Mouse (Mus musculus) limb, embryonic 13.5 days (tissue): ENCODE results near the gene Pde4d. TPM values are rescaled to one million over a fixed set of nuclear protein-coding genes. Genes with fewer than 3 reads are reported as not detected.

Source experiments
- ATAC-seq: fragments of 200-750 bp; cut with Nextera tagmentation; 2 replicates; pipeline ENCODE4 v1.8.0; 2017; ENCODE audit warnings: low read depth, moderate number of reproducible peaks, moderate TSS enrichment; ENCODE audit not compliant: low FRiP score
- H3K27ac ChIP-seq: fragments of 300-500 bp; sonication (generic); 2 replicates; pipeline ENCODE4 v1.5.1; 2015; ENCODE audit warnings: inconsistent platforms, mild to moderate bottlenecking, moderate library complexity
- H3K27me3 ChIP-seq: fragments of 300-500 bp; sonication (generic); 2 replicates; pipeline ENCODE4 v1.6.1; 2015; ENCODE audit warnings: mild to moderate bottlenecking, inconsistent platforms
- H3K36me3 ChIP-seq: fragments of 300-500 bp; sonication (generic); 2 replicates; pipeline ENCODE4 v1.6.1; 2015; ENCODE audit warnings: inconsistent platforms, mild to moderate bottlenecking, moderate library complexity
- H3K4me1 ChIP-seq: fragments of 300-500 bp; sonication (generic); 2 replicates; pipeline ENCODE4 v1.6.1; 2015; ENCODE audit warnings: inconsistent platforms
- H3K4me2 ChIP-seq: fragments of 300-500 bp; sonication (generic); replicated peaks from 2 replicates; pipeline ENCODE4 v1.6.1; 2015; ENCODE audit warnings: inconsistent platforms, mild to moderate bottlenecking, moderate library complexity
- H3K4me3 ChIP-seq: fragments of 300-500 bp; sonication (generic); 2 replicates; pipeline ENCODE4 v1.5.1; 2015; ENCODE audit warnings: moderate library complexity, mild to moderate bottlenecking, inconsistent platforms
- H3K9ac ChIP-seq: fragments of 300-500 bp; sonication (generic); 2 replicates; pipeline ENCODE4 v1.6.1; 2015; ENCODE audit warnings: mild to moderate bottlenecking, inconsistent platforms
- H3K9me3 ChIP-seq: fragments of 300-500 bp; sonication (generic); 2 replicates; pipeline ENCODE4 v1.6.1; 2016; ENCODE audit warnings: inconsistent platforms
- WGBS: fragments of 180-500 bp; shearing (Covaris S2); methylation state at CpG from one replicate; pipeline ENCODE4 v1.1.7; 2015; 5-methylcytosine and 5-hydroxymethylcytosine counted together
- polyA plus RNA-seq: library from polyadenylated mRNA; unstranded; fragments of >200 nt; fragmentation: Nextera tagmentation; extraction: Ambion mirVana; gene quantifications from 2 replicates; pipeline ENCODE4 v1.2.1, GENCODE M21; 2015

The Pde4d gene
- polyA plus RNA-seq, 1 experiment from 2014 or later, result 22.3 TPM

DNA sequence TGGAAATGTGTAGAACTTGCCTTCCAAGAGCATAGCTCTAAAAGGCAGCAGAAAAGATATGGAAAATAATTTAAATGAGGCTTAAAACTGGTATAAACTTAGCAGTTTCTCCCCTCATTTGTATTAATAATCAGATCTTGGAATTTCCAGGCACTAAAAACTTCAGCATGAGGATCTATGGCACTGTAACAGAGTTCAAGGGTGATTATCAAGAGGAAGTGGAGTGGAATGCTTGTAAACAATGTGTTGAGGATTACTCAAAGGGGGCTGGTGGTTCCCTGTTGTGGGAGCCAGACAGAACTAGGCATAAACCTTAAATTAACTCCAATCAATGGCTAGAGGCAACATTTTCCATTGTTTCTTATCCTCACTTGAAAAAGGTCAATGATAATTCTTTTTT, 154.5 kb downstream of the Pde4d start:
- H3K4me1 ChIP-seq, result peaks cover 5% of the 10 kb centered on the region; the same call in 1 of the 2 replicates
- H3K9ac ChIP-seq, result no peak overlapping the region
- H3K27ac ChIP-seq, result no peak overlapping the region
- no peak overlapping the region for H3K4me2 ChIP-seq
- H3K9me3 ChIP-seq, result no peaks in the 10 kb centered on the region
- ATAC-seq, result no peak
- H3K4me3 ChIP-seq, result no peak overlapping the region
- H3K36me3 ChIP-seq, result no peaks in the 10 kb centered on the region
- H3K27me3 ChIP-seq, result no peaks in the 10 kb centered on the region

DNA sequence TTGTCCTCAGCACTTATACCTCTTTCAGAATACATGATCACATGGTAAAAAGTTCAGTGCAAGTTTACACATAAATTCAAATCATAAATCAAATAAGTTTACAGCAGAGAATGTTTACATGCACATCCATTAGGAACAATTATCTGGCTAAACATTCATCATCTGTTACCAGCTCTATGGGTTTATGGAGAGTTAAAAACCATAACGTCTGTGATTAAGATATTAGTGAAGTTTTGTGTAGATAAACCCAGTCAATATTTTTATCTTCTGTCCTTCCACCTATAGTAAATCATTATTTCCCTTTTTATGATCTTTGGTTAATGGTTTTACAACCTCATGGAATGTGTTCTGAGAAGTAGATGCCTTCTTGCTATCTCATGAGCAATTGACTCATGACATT, 168.5 kb downstream of the Pde4d start:
- Histone ChIP-seq H3K4me1 (peaks cover 8% of the 10 kb centered on the region; the same call in 1 of the 2 replicates), H3K36me3 (no peaks in the 10 kb centered on the region), H3K9ac (no peak overlapping the region), H3K27ac (no peak overlapping the region), H3K9me3 (no peaks in the 10 kb centered on the region), H3K27me3 (no peaks in the 10 kb centered on the region), H3K4me2 (no peak overlapping the region), H3K4me3 (no peak overlapping the region)
- 76% methylated on average over 1 of the region's 1 CpGs for WGBS
- no peak for ATAC-seq

DNA sequence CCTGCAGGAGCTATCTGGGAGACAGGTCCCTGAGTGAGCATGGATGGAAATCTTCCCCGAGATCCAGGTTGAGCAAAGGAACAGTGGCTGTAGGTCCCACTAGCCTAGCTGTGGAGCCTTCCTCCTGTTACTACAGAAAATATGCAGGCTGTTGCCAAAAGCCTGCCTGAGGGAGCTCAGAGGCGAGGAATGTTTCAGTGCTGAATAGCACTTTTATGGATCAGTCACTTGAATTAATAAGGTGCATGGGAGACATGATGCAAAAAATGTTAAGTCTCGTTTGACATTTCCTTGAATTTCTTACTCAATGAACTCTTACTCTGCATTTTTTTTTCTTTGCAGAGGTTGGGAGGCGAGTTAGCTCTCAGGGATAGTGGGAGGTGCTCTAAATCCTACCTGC, 172.9 kb downstream of the Pde4d start:
- Histone ChIP-seq H3K4me2 (no peak overlapping the region), H3K4me1 (peaks cover 12% of the 10 kb centered on the region), H3K27me3 (no peaks in the 10 kb centered on the region), H3K36me3 (no peaks in the 10 kb centered on the region), H3K4me3 (no peak overlapping the region), H3K9ac (no peak overlapping the region), H3K27ac (peak overlapping the region; percentile 52; the same call in 1 of the 2 replicates), H3K9me3 (no peaks in the 10 kb centered on the region)
- ATAC-seq, result peak; percentile 74; the same call in 1 of the 2 replicates
- 44% methylated on average over 4 of the region's 4 CpGs for WGBS

DNA sequence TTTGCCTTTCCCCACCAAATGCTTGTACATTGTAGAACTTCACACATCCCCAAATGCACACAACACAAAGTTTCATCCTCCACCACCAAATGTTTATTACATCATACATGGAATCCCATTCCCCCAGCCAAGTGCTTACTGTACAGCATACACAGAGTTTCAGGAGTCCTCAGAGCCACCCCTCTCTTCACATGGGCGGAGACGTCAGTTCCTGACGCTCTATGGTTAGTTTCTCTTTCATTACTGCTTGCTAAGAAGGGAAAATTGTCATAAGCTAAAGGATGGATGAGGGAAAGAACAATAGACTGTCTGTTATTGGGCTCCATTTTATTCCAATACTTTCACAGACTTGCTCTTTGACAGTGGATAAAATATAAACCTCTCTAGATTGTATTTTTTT, 174.2 kb downstream of the Pde4d start:
- H3K9ac ChIP-seq, result no peak overlapping the region
- peaks cover 12% of the 10 kb centered on the region for H3K4me1 ChIP-seq
- ATAC-seq, result no peak
- 80% methylated on average over 3 of the region's 3 CpGs for WGBS
- no peak overlapping the region for H3K27ac ChIP-seq
- H3K36me3 ChIP-seq, result no peaks in the 10 kb centered on the region
- no peak overlapping the region for H3K4me2 ChIP-seq
- H3K27me3 ChIP-seq, result no peaks in the 10 kb centered on the region
- no peaks in the 10 kb centered on the region for H3K9me3 ChIP-seq
- H3K4me3 ChIP-seq, result no peak overlapping the region

DNA sequence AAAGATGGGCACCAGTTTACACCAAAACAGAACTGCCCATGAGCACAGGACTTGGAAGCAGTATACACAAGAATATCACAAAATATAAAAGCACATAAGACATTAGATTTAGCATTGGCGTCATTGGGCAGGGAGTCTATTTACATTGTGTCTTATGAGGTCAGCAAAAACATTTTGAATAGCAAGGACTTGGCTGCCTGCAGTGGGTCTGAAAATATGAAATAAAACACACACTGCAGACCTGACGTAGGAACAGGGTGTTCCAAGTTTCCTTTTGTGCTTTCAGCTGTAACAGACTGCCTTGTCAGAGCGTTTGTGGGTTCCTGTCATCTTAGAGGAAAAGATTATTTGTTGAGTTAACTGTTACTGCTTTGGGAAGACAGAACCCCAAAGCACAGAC, 176.4 kb downstream of the Pde4d start:
- no peaks in the 10 kb centered on the region for H3K27me3 ChIP-seq
- H3K9me3 ChIP-seq, result no peaks in the 10 kb centered on the region
- 77% methylated on average over 3 of the region's 3 CpGs for WGBS
- no peak overlapping the region for H3K27ac ChIP-seq
- no peaks in the 10 kb centered on the region for H3K36me3 ChIP-seq
- H3K9ac ChIP-seq, result no peak overlapping the region
- H3K4me1 ChIP-seq, result peaks cover 12% of the 10 kb centered on the region
- no peak overlapping the region for H3K4me2 ChIP-seq
- no peak overlapping the region for H3K4me3 ChIP-seq
- ATAC-seq, result no peak

DNA sequence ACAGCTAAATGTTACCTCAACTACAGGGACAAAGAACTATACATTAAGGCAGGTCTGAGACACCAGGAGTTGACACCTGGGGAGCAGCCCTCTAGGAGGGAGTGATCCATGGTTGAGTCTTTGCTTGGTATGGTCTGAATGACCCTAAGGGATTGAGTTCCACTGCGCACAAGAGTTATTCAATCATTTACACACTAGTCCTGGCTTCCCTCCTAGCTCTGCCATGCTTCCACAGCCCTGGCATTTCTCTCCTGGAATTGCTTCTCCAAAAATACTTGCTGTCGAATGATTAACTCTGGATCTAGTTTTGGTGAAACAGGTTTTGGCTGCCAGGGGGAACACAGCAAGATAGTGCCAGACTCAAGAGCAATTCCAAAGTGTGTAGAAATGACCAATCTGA, 178.8 kb downstream of the Pde4d start:
- H3K4me1 ChIP-seq, result peaks cover 3% of the 10 kb centered on the region; the same call in 1 of the 2 replicates
- no peak overlapping the region for H3K9ac ChIP-seq
- H3K27me3 ChIP-seq, result no peaks in the 10 kb centered on the region
- 96% methylated on average over 2 of the region's 2 CpGs for WGBS
- no peak overlapping the region for H3K4me2 ChIP-seq
- no peak for ATAC-seq
- no peak overlapping the region for H3K4me3 ChIP-seq
- H3K36me3 ChIP-seq, result no peaks in the 10 kb centered on the region
- no peaks in the 10 kb centered on the region for H3K9me3 ChIP-seq
- no peak overlapping the region for H3K27ac ChIP-seq

DNA sequence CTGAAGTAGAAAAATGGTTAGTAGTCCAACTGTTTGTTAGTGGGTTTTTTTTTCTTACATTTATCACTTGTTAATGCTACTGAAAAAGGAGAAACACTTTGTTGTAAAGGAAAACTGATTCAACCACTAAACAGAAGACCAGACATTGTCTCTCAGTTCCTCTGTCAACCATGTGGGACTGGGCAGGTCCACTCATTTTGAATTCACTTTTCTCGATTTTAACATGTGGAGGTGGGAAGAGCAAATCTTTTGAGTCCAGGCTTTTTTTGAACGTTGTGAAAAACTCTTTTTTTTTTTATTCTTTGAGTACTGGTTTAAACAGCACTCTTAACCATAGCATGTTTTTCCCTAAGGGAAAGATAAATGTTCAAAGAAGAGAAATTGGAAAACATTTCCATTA, 180.8 kb downstream of the Pde4d start:
- no peak for ATAC-seq
- WGBS, result 66% methylated on average over 2 of the region's 2 CpGs
- no peaks in the 10 kb centered on the region for H3K36me3 ChIP-seq
- H3K27me3 ChIP-seq, result no peaks in the 10 kb centered on the region
- H3K9me3 ChIP-seq, result no peaks in the 10 kb centered on the region
- no peak overlapping the region for H3K9ac ChIP-seq
- H3K4me1 ChIP-seq, result no peaks in the 10 kb centered on the region
- H3K27ac ChIP-seq, result no peak overlapping the region
- no peak overlapping the region for H3K4me2 ChIP-seq
- no peak overlapping the region for H3K4me3 ChIP-seq

DNA sequence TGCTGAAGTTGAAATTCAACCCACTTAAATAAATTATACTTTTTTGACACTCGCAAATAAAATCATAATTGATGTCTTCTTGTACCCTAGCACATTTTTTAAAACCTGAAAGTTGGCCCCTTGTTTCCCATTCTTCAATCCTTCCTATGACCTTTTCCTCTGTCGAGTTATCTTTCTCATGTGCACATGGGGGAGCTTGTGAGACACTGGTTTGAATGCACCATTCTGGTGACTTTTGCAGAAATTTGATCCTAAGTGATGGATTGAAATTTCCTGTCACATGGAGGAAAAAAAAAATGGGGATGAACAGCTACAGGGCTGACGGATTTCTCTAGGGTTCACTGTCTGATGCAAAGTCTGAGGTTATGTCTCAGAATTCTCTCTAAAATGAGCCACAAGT, 181.5 kb downstream of the Pde4d start:
- 63% methylated on average over 3 of the region's 3 CpGs for WGBS
- Histone ChIP-seq H3K9ac (no peak overlapping the region), H3K27ac (no peak overlapping the region), H3K4me3 (no peak overlapping the region), H3K36me3 (no peaks in the 10 kb centered on the region), H3K4me2 (no peak overlapping the region), H3K9me3 (no peaks in the 10 kb centered on the region), H3K4me1 (no peaks in the 10 kb centered on the region), H3K27me3 (no peaks in the 10 kb centered on the region)
- no peak for ATAC-seq

DNA sequence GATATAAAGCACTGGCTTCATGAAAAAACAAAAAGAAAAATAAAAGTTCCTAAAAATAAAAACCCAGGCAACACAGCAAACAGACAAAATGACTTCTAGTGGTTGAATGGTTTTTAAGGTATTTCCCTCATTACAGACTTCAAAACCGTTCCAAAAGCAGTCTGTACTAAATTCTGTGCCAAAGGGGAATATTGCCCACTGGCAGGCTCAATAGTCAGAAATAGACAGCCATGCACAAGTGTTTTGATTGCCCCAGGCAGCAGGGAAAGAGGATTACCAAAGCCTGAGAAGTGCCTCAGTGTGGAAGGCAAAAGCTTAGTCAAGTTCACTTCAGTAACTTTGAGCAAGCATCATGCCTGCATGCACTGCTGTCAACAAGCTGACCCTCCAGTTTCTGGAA, 186.8 kb downstream of the Pde4d start:
- Histone ChIP-seq H3K4me2 (no peak overlapping the region), H3K4me3 (no peak overlapping the region), H3K9me3 (no peaks in the 10 kb centered on the region), H3K9ac (no peak overlapping the region), H3K27me3 (no peaks in the 10 kb centered on the region), H3K36me3 (no peaks in the 10 kb centered on the region), H3K27ac (no peak overlapping the region), H3K4me1 (no peaks in the 10 kb centered on the region)
- 53% methylated on average over 1 of the region's 1 CpGs for WGBS
- no peak for ATAC-seq

DNA sequence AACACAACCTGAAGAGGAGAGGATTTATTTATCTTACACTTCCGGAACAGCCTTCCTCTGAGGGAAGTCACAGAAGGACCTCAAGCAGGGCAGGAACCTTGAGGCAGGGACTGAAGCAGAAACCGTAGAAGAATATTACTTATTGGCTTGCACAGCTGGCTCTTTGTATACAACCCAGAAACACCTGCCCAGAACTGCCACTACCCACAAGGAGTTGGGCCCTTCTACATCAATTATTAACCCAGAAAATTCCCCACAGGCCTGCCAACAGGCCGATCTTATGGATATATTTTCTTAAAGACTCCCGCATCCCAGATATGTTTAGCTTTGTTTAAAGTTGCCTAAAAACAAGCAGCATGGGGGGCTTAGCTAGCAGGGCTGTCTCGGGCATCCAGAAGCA, 192.5 kb downstream of the Pde4d start:
- Histone ChIP-seq H3K27me3 (no peaks in the 10 kb centered on the region), H3K4me2 (no peak overlapping the region), H3K4me3 (no peak overlapping the region), H3K36me3 (no peaks in the 10 kb centered on the region), H3K9ac (no peak overlapping the region), H3K4me1 (no peaks in the 10 kb centered on the region), H3K9me3 (no peaks in the 10 kb centered on the region), H3K27ac (no peak overlapping the region)
- no peak for ATAC-seq
- WGBS, result 84% methylated on average over 5 of the region's 5 CpGs

DNA sequence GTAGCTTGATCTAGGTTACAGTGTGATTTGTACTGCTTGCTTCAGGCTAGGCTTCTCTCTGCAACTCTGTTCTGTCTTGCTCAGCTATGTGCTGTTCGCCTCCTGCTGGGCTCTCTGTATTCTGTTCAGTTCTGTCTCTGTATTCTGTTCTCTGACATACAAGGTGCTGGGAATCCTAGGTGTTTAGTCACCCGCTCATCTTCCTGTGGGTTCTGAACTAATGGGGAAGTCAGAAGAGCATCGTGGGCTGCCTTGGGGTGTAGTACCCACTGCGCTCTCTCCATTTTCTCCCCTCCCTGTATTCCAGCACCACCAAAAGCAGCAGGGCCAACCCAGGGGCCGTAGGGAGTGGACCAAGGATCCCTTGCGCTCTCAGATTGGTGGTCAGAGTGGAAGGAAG, 197.1 kb downstream of the Pde4d start:
- no peaks in the 10 kb centered on the region for H3K36me3 ChIP-seq
- no peak overlapping the region for H3K9ac ChIP-seq
- H3K4me2 ChIP-seq, result no peak overlapping the region
- H3K27me3 ChIP-seq, result no peaks in the 10 kb centered on the region
- no peak for ATAC-seq
- H3K4me3 ChIP-seq, result no peak overlapping the region
- H3K9me3 ChIP-seq, result no peaks in the 10 kb centered on the region
- H3K4me1 ChIP-seq, result no peaks in the 10 kb centered on the region
- no peak overlapping the region for H3K27ac ChIP-seq
- WGBS, result 87% methylated on average over 6 of the region's 6 CpGs

DNA sequence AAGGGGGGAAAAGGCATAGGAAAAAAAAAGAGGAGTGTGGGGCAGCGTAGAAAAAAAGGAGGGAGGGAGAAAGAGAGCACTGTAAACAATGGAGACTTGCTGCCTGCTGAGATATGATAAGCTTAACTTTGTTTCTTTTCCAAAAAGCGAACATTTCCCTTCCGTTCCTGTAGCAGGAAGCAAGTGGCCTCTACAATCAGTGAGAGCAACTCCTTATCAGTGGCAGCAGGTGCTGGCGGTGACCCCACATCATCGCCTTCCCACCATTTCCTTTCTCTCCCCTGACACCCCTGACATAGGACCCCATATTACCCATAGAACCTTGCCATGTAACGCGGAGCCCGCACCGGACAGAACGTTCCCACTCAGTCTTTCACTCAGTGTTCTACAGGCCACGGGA, 197.5 kb downstream of the Pde4d start:
- Histone ChIP-seq H3K9me3 (no peaks in the 10 kb centered on the region), H3K36me3 (no peaks in the 10 kb centered on the region), H3K4me2 (no peak overlapping the region), H3K4me3 (no peak overlapping the region), H3K27me3 (no peaks in the 10 kb centered on the region), H3K9ac (no peak overlapping the region), H3K4me1 (no peaks in the 10 kb centered on the region), H3K27ac (no peak overlapping the region)
- 89% methylated on average over 11 of the region's 11 CpGs for WGBS
- no peak for ATAC-seq

DNA sequence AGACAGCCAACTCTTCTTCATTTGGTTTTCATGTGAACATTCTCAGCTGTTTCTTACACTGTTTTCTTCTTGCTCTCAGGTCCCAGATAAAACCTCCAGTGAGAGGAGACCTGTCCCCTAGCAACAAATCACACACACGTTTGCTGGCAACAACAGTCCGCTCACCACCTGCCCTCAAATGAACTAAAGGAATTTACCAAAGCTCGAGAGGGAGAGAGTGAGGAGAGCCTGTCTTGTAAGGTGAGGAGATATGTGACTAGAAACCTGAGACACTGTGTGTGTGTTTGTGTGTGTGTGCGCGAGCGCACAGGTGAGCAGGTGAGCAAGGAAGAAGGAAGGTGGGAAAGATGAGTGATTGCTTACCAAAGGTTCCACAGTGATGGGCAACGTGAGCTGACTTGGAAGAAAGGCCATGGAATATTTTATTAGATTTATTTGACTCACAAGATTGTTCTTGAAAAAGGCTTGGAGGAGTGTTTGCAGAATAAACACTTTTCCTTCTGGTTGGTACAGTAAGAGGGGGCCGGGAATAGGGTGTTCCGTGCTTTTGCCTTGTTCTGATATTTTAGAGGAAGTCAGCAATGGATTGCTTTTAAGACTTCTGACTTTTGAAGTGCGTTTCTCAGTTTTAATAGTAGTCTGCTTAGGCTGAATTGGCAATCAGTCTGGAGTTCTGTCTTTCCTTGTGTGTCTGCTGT, 204.4 kb downstream of the Pde4d start:
- no peak overlapping the region for H3K9ac ChIP-seq
- no peak overlapping the region for H3K4me2 ChIP-seq
- no peaks in the 10 kb centered on the region for H3K36me3 ChIP-seq
- H3K4me1 ChIP-seq, result no peaks in the 10 kb centered on the region
- H3K27me3 ChIP-seq, result no peaks in the 10 kb centered on the region
- H3K9me3 ChIP-seq, result no peaks in the 10 kb centered on the region
- no peak overlapping the region for H3K4me3 ChIP-seq
- 62% methylated on average over 10 of the region's 10 CpGs for WGBS
- no peak overlapping the region for H3K27ac ChIP-seq
- no peak for ATAC-seq
